Mouse (Mus musculus) E14TG2a.4 (cell line): Measurements from ENCODE around the gene Catsperz.

Experiments used
- H3K27me3 ChIP-seq: 2 replicates; pipeline ENCODE4 v1.6.1; 2014; ENCODE audit warnings: low read length, control low read depth; ENCODE audit not compliant: insufficient read depth
- H3K36me3 ChIP-seq: 2 replicates; pipeline ENCODE4 v1.6.1; 2014; ENCODE audit warnings: low read length, control low read depth; ENCODE audit not compliant: insufficient read depth
- H3K4me1 ChIP-seq: replicated peaks from 2 replicates; pipeline ENCODE4 v1.6.1; 2014; ENCODE audit warnings: low read depth, low read length, control low read depth
- H3K4me3 ChIP-seq: replicated peaks from 2 replicates; pipeline ENCODE4 v1.5.1; 2014; ENCODE audit warnings: mild to moderate bottlenecking, low read length
- H3K9me3 ChIP-seq: 2 replicates; pipeline ENCODE4 v1.6.1; 2014; ENCODE audit warnings: low read length, control low read depth
- CTCF ChIP-seq: conservative IDR thresholded peaks from 2 replicates; pipeline ENCODE4 v1.5.1; 2014; ENCODE audit warnings: low read length
- NANOG ChIP-seq: IDR thresholded peaks from 2 replicates; pipeline ENCODE4 v1.6.1; 2014; ENCODE audit warnings: borderline replicate concordance, low read length, mixed read lengths
- POU5F1 ChIP-seq: IDR thresholded peaks from 2 replicates; pipeline ENCODE4 v1.6.1; 2014; ENCODE audit warnings: low read length, borderline replicate concordance

The Catsperz gene

GRCm38 (mm10) chr19:6933436-6934194, 8.4 kb upstream of the Catsperz start:
- no peaks in the 10 kb centered on the region for H3K36me3 ChIP-seq

GRCm38 (mm10) chr19:6933102-6933435, 7.9 kb upstream of the Catsperz start:
- TF ChIP-seq NANOG (no peak), CTCF (no peak), POU5F1 (no peak)

More at GRCm38 (mm10) chr19:6933436-6934194, 8.4 kb upstream of the Catsperz start:
- Histone ChIP-seq H3K27me3 (peaks cover 48% of the 10 kb centered on the region), H3K4me1 (peaks cover 56% of the 10 kb centered on the region), H3K9me3 (no peaks in the 10 kb centered on the region), H3K4me3 (peak overlapping the region; percentile 77)
- no peak for TF ChIP-seq POU5F1
- TF ChIP-seq CTCF: no peak
- TF ChIP-seq NANOG: no peak

DNA sequence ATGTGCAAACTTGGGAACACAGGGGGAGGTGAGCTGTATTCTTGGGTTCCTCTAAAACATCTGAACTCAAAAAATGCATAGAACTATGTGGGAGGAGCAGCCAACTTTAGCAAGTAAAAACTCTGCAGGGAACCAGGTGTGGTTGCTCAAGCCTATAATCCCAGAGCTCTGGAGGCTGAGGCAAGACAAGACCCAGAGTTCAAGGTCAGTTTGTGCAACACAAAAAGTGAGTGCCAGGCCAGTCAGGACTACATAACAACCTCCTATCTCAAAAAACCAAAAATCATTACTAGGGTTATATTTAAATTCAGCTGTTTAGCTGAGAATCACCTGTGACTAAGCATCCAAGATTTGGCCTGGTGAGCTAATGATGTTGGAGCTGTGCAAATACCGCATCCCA, 6.8 kb upstream of the Catsperz start:
- Histone ChIP-seq H3K27me3 (peaks cover 57% of the 10 kb centered on the region), H3K9me3 (no peaks in the 10 kb centered on the region), H3K4me3 (no peak overlapping the region), H3K4me1 (peaks cover 69% of the 10 kb centered on the region), H3K36me3 (no peaks in the 10 kb centered on the region)
- TF ChIP-seq POU5F1 (no peak), CTCF (no peak), NANOG (no peak)

More at GRCm38 (mm10) chr19:6933102-6933435, 7.9 kb upstream of the Catsperz start:
- Histone ChIP-seq H3K36me3 (no peaks in the 10 kb centered on the region), H3K4me1 (peaks cover 59% of the 10 kb centered on the region), H3K4me3 (peak overlapping the region; percentile 77), H3K27me3 (peaks cover 47% of the 10 kb centered on the region), H3K9me3 (no peaks in the 10 kb centered on the region)

- Histone ChIP-seq H3K4me1 (peaks cover 79% of the 10 kb centered on the region), H3K27me3 (peaks cover 67% of the 10 kb centered on the region), H3K9me3 (no peaks in the 10 kb centered on the region), H3K36me3 (no peaks in the 10 kb centered on the region), H3K4me3 (no peak overlapping the region)
- TF ChIP-seq CTCF: no peak
- TF ChIP-seq NANOG: no peak
- no peak for TF ChIP-seq POU5F1
These were observed 5.8 kb upstream of the Catsperz start for GRCm38 (mm10) chr19:6931002-6931401.

DNA sequence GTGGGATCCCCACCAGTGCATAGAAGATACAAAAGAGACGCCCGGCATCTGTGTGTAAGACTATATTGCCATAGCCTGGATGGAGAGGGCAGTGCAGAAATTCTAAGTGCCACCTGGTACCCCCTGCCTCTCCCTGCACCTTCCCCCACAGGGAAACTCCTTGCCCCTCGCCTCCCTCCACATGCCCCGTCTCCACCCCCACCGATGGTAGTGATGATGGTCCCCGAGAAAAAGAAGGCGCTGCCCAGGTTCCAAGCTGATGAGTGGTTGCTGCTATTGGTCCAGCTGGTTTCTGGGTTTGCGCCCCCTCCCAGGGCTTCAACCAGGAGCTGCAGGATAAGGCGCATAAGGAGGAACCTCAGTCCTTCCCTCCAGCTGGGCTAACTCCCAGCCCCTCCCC, 2.9 kb upstream of the Catsperz start:
- 0 out of 2 replicates have a peak overlapping the region, but pooled peaks have one; percentile 23 for H3K4me3 ChIP-seq
- TF ChIP-seq CTCF (no peak), POU5F1 (no peak), NANOG (no peak)

GRCm38 (mm10) chr19:6926559-6927255, 1.5 kb upstream of the Catsperz start:
- no peak for TF ChIP-seq POU5F1
- TF ChIP-seq NANOG: no peak
- no peak for TF ChIP-seq CTCF
- Histone ChIP-seq H3K4me3 (peak overlapping the region; percentile 67), H3K9me3 (no peaks in the 10 kb centered on the region), H3K36me3 (no peaks in the 10 kb centered on the region), H3K4me1 (peaks cover 82% of the 10 kb centered on the region), H3K27me3 (peaks cover 62% of the 10 kb centered on the region)

More for the DNA sequence above, 2.9 kb upstream of the Catsperz start:
- H3K9me3 ChIP-seq: no peaks in the 10 kb centered on the region
- H3K36me3 ChIP-seq: no peaks in the 10 kb centered on the region
- H3K27me3 ChIP-seq: peaks cover 65% of the 10 kb centered on the region
- H3K4me1 ChIP-seq: peaks cover 84% of the 10 kb centered on the region

DNA sequence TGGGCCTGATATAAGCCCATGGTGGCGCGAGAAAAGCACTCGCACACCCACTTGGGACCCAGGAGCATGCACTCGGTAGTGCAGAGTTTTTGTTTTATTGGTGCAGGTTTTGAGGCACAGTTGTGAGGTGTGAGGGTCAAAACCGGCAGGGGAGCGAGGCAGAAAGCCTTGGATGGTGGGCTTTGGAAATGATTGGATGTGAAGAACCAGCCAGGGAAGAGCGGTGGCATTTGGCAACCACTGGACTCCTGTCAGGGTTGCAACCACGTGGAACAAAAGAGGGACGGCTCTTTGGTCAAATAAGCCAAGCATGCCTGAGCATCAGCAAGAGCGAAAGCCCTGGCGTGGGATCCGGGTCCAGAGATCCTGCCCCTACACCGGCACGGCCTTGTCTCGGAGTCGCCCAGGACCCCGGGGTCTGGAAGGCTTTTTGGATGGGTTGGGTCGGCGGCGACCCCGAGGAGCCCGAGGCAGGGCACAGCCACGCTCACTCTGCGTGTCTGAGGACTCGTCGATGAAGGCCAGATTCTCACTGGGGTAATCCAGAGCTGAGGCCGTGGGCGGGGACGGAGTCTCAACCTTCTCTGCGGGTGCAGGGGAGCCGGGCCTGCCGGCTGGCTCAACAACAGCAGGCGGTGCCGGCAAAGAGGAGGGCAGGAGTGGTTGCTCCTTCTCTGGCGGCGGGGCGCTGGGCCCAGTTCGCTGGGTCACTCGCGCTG, 590 bp upstream of the Catsperz start:
- Histone ChIP-seq H3K4me3 (peak overlapping the region; percentile 67), H3K4me1 (peaks cover 75% of the 10 kb centered on the region), H3K9me3 (no peaks in the 10 kb centered on the region), H3K36me3 (no peaks in the 10 kb centered on the region), H3K27me3 (peaks cover 60% of the 10 kb centered on the region)
- TF ChIP-seq CTCF: no peak

DNA sequence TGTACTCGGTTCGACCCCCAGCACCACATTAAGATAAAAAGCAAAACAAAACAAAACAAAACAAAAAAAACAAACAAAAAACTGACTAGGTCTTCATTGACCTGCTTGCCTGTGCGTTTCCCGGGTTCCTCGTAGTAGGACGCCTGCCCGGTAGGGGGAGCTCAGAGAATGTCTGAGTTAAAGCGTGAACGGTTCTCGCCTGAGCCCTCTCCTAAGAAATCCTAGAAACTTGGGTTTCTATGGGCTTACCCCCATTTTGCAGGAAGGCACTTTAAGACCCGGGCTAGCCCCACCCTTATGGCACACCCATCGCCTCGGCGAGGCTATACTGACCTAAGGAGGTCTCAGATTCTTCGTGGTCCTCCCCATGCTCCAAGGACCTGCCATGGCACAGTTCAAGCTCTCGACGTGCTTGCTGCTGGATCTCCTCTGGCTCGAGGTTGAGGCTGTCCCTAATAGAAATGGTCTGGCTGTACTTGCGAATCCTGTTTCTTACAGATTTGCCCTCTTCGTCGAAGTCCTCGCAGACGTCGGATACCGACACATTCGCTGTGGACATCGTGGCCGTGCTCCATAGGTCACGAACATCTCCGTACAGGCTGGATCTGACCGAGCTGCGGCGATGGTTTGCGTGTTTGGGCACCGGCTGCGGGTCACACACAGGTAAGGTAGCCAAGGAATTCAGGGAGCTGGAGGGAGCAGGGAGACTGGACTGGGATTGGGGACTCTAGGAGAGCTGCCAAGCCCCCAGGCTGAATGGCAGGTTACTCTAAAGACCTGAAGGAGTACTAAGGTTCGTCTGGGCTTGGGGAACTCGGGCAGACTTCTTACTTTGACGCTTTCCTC, 496 bp downstream of the Catsperz start:
- H3K36me3 ChIP-seq: peaks cover 5% of the 10 kb centered on the region
- peak overlapping the region; percentile 67 for H3K4me3 ChIP-seq
- H3K9me3 ChIP-seq: no peaks in the 10 kb centered on the region
- TF ChIP-seq NANOG (no peak), CTCF (peak; percentile 68)
- H3K27me3 ChIP-seq: peaks cover 60% of the 10 kb centered on the region
- peaks cover 77% of the 10 kb centered on the region for H3K4me1 ChIP-seq
